Mouse (Mus musculus) spleen, postnatal 4 days (tissue): ENCODE measurements around the gene Spryd4.
"Not testable (repeated sequence)": the region's sequence is repeated elsewhere in the genome, so short reads cannot be mapped to it uniquely, and the experiment has no call there.

Experiments
- DNase-seq, 2 experiments: peaks; one replicate each; pipeline ENCODE4 v3.0.0; 2022; ENCODE audit warnings: low spot score in 2 of 2

The Spryd4 gene

DNA sequence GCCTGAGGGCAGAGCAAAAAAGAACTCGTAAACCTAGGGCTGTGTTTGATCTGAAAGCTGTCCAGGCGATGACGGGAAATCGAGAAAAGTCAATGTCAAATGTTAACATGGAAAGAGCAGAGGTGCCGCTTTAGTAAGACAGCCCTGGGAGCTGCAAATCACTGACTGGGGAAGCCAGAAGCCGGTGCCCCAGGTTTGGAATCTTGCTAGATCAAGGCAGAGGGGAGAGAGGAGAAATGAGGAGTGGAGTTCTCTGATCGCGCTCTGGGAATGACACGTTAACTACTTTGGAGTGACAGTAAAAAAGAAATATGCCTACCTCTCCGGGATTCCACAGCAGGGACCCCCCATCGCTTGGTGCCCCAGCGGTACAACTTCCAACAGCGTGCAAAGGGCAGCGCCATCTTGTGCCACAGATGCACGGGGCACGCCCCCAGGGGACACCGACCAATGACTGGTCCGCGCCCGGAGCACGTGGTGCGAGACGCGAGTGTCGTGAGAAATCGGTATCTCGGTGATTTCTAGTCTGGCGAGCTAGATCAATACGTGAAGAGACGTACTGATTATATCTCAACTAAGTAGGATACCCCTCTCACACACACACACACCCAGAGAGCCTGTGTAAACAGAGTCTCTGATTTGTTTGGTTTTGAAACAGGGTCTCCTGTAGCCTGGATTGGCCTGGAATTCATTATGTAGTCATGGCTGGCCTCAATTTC, at the start of gene Spryd4:
TSS of gene Spryd4 (minus strand) at position 418 of the 719 bp plus-strand sequence.
- DNase-seq, result peak; percentile 89 to 94

DNA sequence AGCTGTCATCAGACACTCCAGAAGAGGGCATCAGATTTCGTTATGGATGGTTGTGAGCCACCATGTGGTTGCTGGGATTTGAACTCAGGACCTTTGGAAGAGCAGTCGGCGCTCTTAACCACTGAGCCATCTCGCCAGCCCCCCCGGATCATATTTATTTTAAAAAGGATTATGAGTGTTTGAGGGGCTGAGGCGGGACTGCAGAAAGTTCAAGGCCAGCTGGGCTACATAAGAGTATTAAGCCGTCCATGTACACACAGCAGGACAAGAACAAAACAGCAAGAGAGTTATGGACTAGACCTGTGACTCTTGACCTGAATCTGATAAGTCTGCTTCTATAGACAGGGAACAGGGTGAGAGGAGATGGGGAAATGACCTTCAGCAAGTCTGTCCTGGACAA, 48.8 kb upstream of the Spryd4 start:
- not testable (repeated sequence) for DNase-seq

DNA sequence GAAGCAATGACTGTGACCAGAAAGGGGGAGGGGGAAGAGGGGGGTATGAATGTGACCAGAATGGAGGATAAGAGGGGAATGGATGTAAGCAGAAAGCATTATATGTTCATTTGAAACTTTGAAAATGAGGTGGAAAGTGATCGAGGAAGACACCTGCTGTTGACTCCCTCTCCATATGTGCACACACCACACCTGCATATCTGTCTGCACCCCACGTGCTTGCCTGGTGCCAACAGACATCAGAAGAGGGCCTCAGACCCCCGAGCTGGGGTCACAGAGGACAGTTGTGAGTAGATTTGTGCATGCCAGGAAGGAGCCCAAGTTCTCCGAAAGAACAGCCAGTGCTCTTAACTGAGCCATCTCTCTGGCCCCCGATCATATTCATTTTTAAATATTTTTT, 48.3 kb upstream of the Spryd4 start:
- no peak for DNase-seq

DNA sequence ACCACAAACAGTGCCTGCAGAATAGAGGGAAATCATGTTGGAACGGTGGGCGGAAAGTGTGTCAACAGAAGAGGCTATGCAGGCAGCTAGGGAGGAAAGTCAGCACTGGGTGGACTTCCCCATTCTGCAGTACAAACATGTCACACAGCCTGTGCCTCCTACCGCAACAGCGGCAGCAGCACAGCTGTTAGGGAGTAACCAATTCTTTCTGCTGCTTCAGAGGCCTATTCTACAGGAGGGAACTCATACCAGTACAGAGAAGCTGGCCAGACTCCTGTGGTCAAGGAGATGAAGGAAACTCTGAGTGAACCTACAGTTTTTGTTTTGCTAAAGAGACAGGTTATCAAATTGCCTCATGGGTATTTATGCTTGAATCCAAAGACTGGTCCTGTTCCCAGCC, 47.3 kb upstream of the Spryd4 start:
- DNase-seq, result no peak

DNA sequence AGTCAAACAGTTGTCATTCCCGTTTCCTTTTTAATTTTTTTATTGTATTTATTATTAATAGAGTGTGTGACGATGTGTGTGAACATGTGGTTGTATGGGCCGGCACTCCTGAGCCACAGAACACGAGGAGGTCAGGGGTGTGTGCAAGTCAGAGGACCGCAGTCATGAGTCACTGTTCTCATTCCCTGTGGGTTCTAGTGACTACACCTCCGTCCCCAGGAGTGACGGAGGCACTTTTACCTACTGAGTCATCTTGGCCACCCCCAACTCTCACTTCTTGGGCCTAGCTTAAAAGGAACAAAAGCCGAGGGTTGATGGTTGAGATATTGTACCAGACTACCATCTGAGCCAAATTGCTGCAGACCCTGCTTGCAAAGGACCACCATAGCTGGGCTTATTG, 44.7 kb upstream of the Spryd4 start:
- DNase-seq, result no peak

DNA sequence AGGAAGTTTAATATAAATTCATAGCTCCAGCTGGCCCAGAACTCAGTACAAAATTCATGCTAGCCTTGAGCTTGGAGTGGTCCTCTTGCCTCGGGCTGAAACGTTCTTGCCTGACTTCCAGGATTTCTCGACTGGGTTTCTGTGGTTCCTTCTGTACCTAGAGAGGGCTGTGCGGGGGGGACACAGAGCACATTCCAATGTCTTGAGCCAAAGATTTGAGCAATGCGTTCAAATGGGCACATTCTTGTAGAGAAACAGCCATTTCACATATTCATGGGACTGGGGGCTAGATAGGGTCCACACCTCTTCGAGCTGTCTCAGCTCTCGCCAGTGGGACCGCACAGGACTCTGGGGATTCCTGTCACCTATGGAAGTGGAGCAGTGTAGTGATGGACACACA, 44.3 kb upstream of the Spryd4 start:
- DNase-seq, result no peak

DNA sequence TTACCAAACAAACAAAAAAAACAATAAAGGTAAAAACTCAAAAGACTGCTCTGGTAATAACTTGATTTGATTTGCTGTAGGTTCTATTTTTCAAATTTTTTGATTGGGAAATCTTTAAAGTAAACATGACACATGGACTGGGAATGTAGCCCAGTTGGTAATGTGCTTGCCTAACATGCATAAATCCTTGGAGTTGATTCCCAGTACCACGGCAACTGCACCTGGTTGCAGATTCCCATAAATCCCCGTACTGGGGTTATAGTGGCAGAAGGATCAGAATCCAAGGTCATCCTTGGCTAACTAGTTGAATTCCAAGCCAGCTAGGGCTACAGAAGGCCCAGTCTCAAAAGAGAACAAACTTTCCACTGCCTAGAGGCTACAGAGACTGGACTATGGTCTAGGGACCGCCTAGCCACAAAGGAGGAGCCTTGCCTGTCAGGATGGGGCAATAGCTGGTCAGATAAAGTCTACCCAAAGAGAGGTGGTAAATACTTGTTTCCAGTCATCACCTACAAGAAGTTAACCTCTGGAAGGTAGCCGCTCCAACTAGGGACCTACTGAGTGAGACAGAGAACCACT, 42.2 kb upstream of the Spryd4 start, which contains the start of gene Apon:
TSS of gene Apon (plus strand) at position 420 of the 579 bp plus-strand sequence.
- no peak for DNase-seq

DNA sequence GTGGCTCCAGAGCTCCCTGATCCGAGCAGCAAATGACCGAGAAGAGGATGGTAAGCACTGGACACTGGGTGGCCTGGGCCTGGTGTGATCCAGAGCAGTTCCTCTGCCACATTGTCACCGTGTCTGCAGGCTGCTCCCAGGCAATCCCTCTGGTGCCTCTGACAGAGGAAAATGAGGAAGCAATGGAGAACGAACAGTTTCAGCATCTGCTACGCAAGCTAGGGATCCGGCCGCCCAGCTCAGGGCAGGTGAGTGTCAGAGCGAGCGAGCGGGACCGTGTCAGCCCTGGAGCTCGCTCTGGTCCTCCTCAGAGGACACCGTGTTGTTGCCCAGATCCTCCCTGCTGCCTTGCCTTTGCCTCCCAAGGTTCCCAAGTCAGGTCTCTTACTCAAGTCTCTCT, 39.0 kb upstream of the Spryd4 start:
- DNase-seq, result no peak

DNA sequence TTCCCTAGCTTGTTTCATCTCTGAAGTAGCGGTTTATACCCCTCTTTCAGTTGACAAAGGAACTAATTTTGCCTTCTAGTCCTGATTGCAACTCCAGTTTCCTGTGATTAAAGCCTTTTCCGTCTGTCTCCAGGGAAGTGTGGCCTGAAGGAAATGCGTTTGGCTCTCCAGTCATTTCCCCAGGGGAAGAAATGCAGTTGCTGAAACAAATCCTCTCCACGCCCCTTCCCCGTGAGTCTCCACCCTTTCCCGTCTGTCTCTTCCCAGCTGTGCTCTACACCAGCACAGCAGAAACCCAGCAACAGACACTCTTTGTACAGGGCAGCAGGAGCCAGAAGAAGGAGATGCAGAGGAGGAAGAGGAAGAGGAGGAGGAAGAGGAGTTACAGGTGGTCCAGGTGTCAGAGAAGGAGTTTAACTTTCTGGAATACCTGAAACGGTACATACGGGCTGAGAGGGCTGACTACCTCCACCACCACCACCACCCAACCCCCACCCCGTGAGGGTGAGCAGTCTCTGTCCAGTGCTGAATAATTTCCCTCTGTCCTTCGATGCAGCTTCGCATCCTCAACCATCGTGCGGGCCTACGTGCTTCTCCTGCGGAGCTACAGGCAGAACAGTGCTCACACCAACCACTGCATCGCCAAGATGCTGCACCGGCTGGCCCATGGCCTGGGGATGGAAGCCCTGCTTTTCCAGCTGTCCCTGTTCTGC, 35.6 kb upstream of the Spryd4 start:
- DNase-seq, result no peak

DNA sequence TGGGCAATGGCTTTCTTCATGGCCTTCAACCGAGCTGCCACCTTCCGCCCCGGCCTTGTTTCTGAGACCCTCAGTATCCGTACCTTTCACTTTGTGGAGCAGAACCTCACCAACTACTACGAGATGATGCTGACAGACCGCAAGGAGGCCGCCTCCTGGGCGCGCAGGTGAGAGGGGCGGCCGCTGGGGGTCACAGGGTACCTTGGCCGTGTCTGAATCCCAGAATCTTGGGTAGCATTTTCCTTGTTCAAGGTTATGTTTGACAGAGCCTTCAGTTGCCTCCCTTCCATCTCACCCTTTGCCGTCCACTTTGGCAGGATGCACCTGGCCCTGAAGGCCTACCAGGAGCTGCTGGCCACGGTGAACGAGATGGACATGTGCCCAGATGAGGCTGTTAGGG, 32.5 kb upstream of the Spryd4 start:
- no peak for DNase-seq

DNA sequence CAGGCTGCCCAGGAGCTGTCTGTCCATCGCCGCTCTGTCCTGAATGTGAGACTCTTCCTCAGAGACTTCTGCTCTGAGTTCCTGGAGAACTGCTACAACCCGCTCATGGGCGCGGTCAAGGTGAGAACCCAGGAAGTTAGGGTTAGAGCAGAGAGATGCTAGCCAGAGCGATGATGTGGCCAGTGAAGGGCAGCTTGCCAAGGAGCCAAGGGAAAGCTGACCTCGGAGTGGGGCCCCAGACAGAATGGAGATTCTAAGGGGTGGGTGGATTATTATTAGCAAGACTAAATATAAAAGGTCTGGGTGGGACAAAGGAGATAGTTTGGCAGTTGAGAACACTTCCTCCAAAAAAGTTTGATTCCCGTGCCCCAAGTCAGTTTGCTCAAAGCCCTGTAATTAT, 31.6 kb upstream of the Spryd4 start:
- DNase-seq, result no peak

DNA sequence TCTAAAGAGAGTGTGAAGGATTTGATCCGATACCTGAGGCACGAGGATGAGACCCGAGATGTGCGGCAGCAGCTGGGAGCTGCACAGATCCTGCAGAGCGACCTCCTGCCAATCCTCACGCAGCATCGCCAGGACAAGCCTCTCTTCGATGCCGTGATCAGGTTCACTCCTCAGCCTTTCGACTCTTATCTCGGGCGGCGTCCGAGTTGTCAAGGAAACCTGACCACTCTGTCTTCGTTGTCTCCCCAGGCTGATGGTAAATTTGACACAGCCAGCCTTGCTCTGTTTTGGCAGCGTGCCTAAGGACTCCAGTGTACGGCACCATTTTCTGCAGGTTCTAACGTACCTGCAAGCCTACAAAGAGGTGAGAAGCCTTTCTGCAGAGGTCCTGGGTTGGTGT, 28.5 kb upstream of the Spryd4 start:
- no peak for DNase-seq

DNA sequence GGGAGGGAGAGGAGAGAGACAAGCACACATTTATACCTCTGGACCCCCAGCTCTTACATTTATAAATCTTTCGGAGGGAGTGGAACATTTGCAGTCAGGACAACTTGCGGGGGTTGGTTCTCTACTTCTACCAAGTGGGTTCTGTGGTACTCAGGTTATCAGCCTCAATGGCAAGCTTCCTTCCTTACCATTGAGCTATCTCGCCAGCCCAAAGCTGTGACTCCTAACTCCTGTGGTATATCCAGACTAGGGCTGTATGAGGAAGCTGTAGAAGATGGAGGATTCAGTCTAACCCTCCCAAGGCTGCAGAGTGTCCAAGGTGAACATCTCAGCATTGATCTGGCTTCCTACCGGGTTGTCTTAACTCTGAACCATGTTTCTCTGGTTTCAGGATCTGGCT, 27.5 kb upstream of the Spryd4 start:
- no peak for DNase-seq

DNA sequence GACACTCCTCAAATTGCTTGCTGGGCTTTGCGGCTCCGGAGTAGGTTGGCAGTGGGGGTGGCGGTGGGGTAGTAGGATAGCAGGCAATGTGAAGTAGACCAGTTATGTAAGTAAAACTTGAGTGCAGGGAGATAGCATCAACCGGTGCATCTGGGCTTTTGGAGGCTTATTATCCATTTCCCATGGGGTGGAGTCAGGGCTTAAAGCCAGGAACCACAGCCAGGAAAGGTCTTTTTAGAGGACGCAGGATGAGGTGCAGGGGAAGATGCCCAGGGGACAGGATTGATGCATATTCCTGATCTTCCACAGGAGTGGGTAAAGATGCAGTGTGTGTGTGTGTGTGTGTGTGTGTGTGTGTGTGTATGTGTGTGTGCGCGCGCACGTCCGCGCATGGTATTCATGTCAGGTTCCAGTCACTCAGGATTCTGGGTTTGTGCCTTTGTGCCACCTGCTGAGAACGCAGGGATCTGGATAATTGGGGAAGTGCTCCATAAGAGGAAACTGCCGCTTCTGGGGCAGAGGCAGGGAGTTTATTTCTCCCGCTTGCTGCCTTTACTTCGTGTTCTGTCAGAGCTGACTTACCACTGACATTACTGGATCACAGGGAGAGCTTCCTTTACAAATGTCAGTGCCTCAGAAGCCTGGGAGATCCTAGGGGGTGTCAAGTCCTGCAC, 26.3 kb upstream of the Spryd4 start:
- DNase-seq, result no peak

DNA sequence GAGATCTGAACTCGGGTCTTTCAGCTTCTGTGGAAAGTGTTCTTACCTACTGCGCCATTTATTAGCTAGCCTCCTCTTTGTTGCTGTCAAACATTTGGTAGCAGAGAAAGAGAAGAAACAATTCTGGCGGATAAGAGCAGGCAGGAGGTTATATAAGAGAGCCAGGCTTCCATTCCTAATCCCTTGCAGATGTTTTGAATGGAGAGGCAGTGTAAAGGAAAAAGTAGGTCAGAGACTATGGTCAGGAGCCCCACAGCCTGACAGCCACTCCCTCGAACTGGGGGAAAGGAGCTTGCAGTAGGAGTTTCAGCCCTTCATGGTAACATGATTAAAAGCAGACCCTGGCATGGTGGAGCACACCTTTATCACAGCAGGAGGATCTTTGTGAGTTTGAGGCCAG, 24.7 kb upstream of the Spryd4 start:
- no peak for DNase-seq

DNA sequence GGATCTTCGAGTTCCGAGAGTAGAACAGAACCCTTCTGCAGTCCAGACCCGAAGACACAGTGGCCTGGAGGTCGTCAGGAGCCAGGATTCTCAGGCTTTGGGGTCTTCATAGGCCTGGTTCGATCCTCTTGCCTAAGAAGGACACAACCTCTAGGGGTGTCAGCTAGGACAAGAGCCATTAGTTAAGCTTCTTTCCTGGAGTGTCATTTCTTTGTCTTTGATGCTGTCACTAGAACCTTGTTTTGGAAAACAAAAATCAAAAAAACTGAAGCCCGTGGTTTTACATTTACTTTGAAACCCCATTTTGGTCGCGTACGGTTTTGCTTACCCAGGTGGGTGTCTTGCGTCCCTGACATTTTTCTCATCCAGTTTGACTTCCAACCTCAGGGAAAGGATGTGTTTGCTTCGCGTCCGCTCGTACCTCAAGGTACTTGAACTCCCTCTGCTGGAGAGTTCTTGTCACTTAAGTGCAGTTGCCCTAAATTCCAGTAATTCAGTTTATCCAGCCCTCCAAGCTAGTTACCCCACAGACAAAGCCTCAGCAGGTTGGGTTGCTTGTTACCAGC, 20.9 kb upstream of the Spryd4 start:
- DNase-seq, result peak; percentile 66 to 77

DNA sequence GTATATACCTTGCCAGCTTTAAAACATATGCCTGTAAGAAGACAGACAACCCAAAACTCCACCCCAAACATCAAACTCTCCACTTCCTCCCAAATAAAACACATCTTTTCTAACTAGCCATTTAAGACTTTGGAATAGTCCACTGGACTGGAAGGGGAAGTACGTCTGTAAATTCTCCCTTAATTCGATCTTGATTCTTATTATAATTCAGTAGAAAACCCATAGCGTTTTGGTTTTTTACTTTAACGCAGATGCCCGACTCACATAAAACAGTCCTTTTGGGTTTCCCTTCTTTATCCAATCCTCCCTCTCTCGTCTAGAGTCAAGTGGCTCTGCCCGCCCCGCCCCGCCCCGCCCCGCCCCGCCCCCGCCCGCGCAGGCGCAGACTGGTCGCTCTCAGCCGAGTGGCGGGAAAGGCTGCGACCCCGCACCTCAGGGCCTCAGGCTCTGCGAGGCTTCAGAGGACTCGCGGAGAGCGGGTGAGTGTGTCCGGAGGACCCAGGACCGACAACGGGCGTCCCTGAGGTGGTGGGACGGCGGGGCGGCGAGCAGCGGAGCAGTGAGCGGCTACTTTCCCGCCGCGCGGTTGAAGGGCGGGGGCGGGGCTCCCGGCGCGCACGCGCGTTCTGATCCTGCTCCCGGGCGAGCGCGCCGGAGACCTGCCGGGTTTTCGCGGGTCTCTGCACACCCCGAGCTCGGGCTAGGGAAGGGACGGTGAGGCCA, 20.3 kb upstream of the Spryd4 start, which contains the start of gene Timeless:
TSS of gene Timeless (plus strand) at position 369 of the 723 bp plus-strand sequence.
- peak; percentile 88 to 97 for DNase-seq

DNA sequence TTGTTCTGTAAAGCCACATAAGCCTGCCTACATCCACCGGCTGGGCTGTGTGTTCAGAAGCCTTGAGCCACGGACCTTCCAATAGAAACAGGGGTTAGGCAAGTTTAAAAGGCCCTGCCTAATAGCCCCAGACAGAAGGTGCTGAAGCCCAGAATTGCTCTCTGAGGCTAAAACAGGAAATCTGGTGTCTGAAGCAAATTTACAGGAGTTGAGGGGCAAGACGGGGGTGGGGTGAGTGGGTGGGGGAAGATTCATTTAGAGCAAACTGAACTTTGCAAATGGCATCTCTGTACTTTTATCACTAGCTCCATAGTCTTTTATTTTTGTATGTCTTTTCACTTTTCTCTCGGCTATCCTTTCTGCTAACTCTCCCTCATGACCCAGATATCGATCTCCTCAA, 19.5 kb upstream of the Spryd4 start:
- no peak for DNase-seq

DNA sequence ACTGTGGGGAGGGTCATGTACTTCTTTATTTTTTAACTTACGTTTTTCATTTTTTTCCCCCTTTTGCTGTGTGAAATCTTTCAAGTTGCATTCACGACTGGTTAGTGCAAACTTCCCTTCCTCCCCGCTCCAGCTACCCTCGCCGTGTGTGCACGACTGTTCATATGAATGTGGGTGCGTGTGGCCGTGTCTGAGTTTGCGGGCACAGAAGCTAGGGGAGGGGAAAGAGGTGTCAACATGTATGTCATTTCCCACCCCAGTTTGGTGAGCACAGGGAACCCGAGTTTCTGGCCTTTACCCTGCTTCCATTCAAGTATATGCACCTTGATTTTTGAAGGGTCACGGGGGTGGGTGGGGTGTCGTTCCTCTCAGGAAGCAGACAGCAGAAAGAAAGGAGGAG, 19.0 kb upstream of the Spryd4 start:
- DNase-seq, result no peak

DNA sequence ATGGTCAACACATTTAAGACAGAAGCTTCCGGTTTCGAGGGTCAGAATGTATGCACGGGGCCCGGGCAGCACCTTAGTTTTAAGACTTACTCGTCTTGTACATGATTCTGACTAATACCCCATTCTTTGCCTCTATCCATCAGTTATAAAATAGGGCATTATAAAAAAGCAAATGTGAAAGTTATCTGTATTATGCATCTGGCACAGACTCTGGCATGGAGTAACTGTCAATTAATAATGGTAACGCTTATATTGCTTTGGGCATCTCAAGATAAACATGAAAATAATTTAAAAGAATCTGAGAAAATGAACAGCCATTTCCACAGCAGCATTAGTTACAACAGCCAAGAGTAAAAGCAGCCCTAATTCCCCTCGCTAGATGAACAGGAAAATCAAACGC, 16.4 kb upstream of the Spryd4 start:
- no peak for DNase-seq

DNA sequence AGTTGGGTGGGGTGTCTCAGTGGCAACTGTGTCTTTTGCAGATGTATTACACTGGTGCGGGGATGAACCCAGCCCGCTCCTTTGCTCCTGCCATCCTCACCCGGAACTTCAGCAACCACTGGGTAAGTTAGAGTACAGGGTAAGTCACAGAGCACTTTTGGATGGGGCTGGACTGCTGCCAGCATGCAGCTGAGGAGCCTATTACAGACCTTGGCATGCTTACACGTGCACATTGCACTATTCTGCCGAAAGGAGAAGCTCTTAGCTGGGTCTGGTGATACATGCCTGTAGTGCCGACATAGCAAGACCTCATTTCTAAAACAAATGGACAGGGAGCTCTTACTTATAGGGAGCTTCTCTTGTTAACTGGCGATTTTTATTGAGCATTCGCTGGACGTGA, 16.0 kb upstream of the Spryd4 start:
- DNase-seq, result no peak
